Mouse (Mus musculus): ENCODE results near the gene Slc7a15.

GRCm38 (mm10) chr12:8527175-8527574 lies 71.7 kb downstream of the Slc7a15 start:
- no peak for TF ChIP-seq CTCF (IDR thresholded peaks at IDR 0.05 in 2 of 3, conservative IDR thresholded peaks at IDR 0.05 in 1 of 3; ENCODE audit: control insufficient read depth in 1 of 3, insufficient read depth in 1 of 3, low read depth in 2 of 3, low read length in 3 of 3, poor library complexity in 1 of 3, severe bottlenecking in 1 of 3)
- no peak for TF ChIP-seq POLR2A (IDR thresholded peaks at IDR 0.05; ENCODE audit: control insufficient read depth in 1 of 2, insufficient read depth in 1 of 2, low read depth in 1 of 2, low read length in 2 of 2, poor library complexity in 1 of 2)
- no peak for TF ChIP-seq NRF1 (IDR thresholded peaks at IDR 0.05; ENCODE audit: insufficient read depth, low read depth, low read length, poor library complexity, severe bottlenecking)
- no peak for TF ChIP-seq EP300 (IDR thresholded peaks at IDR 0.05; ENCODE audit: low read depth in 1 of 2, low read length in 2 of 2)
- no peak for TF ChIP-seq USF1 (IDR thresholded peaks at IDR 0.05; ENCODE audit: low read depth, low read length)
- TF ChIP-seq POLR2AphosphoS2 (IDR thresholded peaks at IDR 0.05; ENCODE audit: low read length) = no peak
- no peak for TF ChIP-seq TAL1 (IDR thresholded peaks at IDR 0.05; ENCODE audit: low read length)
- TF ChIP-seq ZMIZ1 (IDR thresholded peaks at IDR 0.05; ENCODE audit: low read depth, low read length) = no peak
- TF ChIP-seq NELFE (IDR thresholded peaks at IDR 0.05; ENCODE audit: low read depth, low read length) = no peak
- no peak for TF ChIP-seq SMC3 (IDR thresholded peaks at IDR 0.05; ENCODE audit: low read depth, low read length)
- no peak for TF ChIP-seq ZKSCAN1 (IDR thresholded peaks at IDR 0.05; ENCODE audit: low read depth, low read length)
- no peak for TF ChIP-seq SIN3A (IDR thresholded peaks at IDR 0.05; ENCODE audit: low read length)
- no peak for TF ChIP-seq UBTF (IDR thresholded peaks at IDR 0.05; ENCODE audit: borderline replicate concordance, insufficient read depth, low read depth, low read length)

Measured in MEL (cell line).